Mouse (Mus musculus): ENCODE measurements around the gene Akr1c14. TPM values are rescaled to one million over a fixed set of nuclear protein-coding genes. Genes with fewer than 3 reads are reported as not detected.

Akr1c14 gene
- 6.4 and 9.3 TPM in 2 replicates for polyA plus RNA-seq (2015; fragmentation: Nextera tagmentation; extraction: Ambion mirVana)

GRCm38 (mm10) chr13:4048719-4049118, at the start of gene Akr1c14:
TSS of gene Akr1c14 (plus strand) at chr13:4049011.
- no peak within 1 kb of the TSS for H3K27ac ChIP-seq (ENCODE audit: low read length)
- no peaks in the 10 kb centered on the region for H3K4me1 ChIP-seq (ENCODE audit: control insufficient read depth, insufficient read depth, low read length)
- no peak within 1 kb of the TSS for H3K4me3 ChIP-seq (ENCODE audit: low read length)
- ATAC-seq = peak; percentile 84
- no peak within 1 kb of the TSS for H3K4me2 ChIP-seq (ENCODE audit: low read depth, low read length)
- H3K9ac ChIP-seq (ENCODE audit: low read depth, low read length) = no peak within 1 kb of the TSS
- WGBS = 50% methylated on average over 2 of the region's 2 CpGs
- no peaks in the 10 kb centered on the region for H3K27me3 ChIP-seq (replicated peaks; ENCODE audit: control insufficient read depth, insufficient read depth, low read length)
- no peaks in the 10 kb centered on the region for H3K36me3 ChIP-seq (ENCODE audit: control insufficient read depth, insufficient read depth, low read length)
- 0 out of 2 replicates have a peak, but pooled peaks cover 2% of the 10 kb centered on the region for H3K9me3 ChIP-seq (ENCODE audit: control insufficient read depth, low read length)

- no peaks in the 10 kb centered on the region for H3K36me3 ChIP-seq (ENCODE audit: control insufficient read depth, insufficient read depth, low read length)
- ATAC-seq = peak; percentile 62; the same call in 1 of the 2 replicates
- H3K4me3 ChIP-seq (ENCODE audit: low read length) = no peak overlapping the region
- H3K9ac ChIP-seq (ENCODE audit: low read depth, low read length) = no peak overlapping the region
- H3K27ac ChIP-seq (ENCODE audit: low read length) = no peak overlapping the region
- H3K4me2 ChIP-seq (ENCODE audit: low read depth, low read length) = no peak overlapping the region
- H3K9me3 ChIP-seq (ENCODE audit: control insufficient read depth, low read length) = no peaks in the 10 kb centered on the region
- 8% methylated on average over 3 of the region's 3 CpGs for WGBS
- H3K27me3 ChIP-seq (replicated peaks; ENCODE audit: control insufficient read depth, insufficient read depth, low read length) = no peaks in the 10 kb centered on the region
- no peaks in the 10 kb centered on the region for H3K4me1 ChIP-seq (ENCODE audit: control insufficient read depth, insufficient read depth, low read length)
Measured at GRCm38 (mm10) chr13:4001687-4002086, 47.1 kb upstream of the Akr1c14 start.

- Histone ChIP-seq H3K4me2 (ENCODE audit: low read depth, low read length) (no peak overlapping the region), H3K27ac (ENCODE audit: low read length) (no peak overlapping the region), H3K36me3 (ENCODE audit: control insufficient read depth, insufficient read depth, low read length) (no peaks in the 10 kb centered on the region), H3K27me3 (replicated peaks; ENCODE audit: control insufficient read depth, insufficient read depth, low read length) (no peaks in the 10 kb centered on the region), H3K4me1 (ENCODE audit: control insufficient read depth, insufficient read depth, low read length) (no peaks in the 10 kb centered on the region), H3K9me3 (ENCODE audit: control insufficient read depth, low read length) (no peaks in the 10 kb centered on the region), H3K4me3 (ENCODE audit: low read length) (no peak overlapping the region), H3K9ac (ENCODE audit: low read depth, low read length) (no peak overlapping the region)
- no peak for ATAC-seq
- 58% methylated on average over 4 of the region's 4 CpGs for WGBS
Measured at GRCm38 (mm10) chr13:4010784-4011183, 38.0 kb upstream of the Akr1c14 start.

- Histone ChIP-seq H3K36me3 (ENCODE audit: control insufficient read depth, insufficient read depth, low read length) (no peaks in the 10 kb centered on the region), H3K4me3 (ENCODE audit: low read length) (no peak overlapping the region), H3K9ac (ENCODE audit: low read depth, low read length) (no peak overlapping the region), H3K4me1 (ENCODE audit: control insufficient read depth, insufficient read depth, low read length) (no peaks in the 10 kb centered on the region), H3K9me3 (ENCODE audit: control insufficient read depth, low read length) (no peaks in the 10 kb centered on the region), H3K27me3 (replicated peaks; ENCODE audit: control insufficient read depth, insufficient read depth, low read length) (no peaks in the 10 kb centered on the region), H3K27ac (ENCODE audit: low read length) (no peak overlapping the region), H3K4me2 (ENCODE audit: low read depth, low read length) (no peak overlapping the region)
- ATAC-seq = no peak
Measured at GRCm38 (mm10) chr13:4013811-4014210, 35.0 kb upstream of the Akr1c14 start.

- Histone ChIP-seq H3K4me3 (ENCODE audit: low read length) (no peak overlapping the region), H3K9me3 (ENCODE audit: control insufficient read depth, low read length) (no peaks in the 10 kb centered on the region), H3K27me3 (replicated peaks; ENCODE audit: control insufficient read depth, insufficient read depth, low read length) (no peaks in the 10 kb centered on the region), H3K4me1 (ENCODE audit: control insufficient read depth, insufficient read depth, low read length) (no peaks in the 10 kb centered on the region), H3K27ac (ENCODE audit: low read length) (no peak overlapping the region), H3K9ac (ENCODE audit: low read depth, low read length) (no peak overlapping the region), H3K36me3 (ENCODE audit: control insufficient read depth, insufficient read depth, low read length) (no peaks in the 10 kb centered on the region), H3K4me2 (ENCODE audit: low read depth, low read length) (no peak overlapping the region)
- 57% methylated on average over 2 of the region's 2 CpGs for WGBS
- ATAC-seq = no peak
Measured at GRCm38 (mm10) chr13:4029897-4030296, 18.9 kb upstream of the Akr1c14 start.

- Histone ChIP-seq H3K36me3 (ENCODE audit: control insufficient read depth, insufficient read depth, low read length) (no peaks in the 10 kb centered on the region), H3K9me3 (ENCODE audit: control insufficient read depth, low read length) (no peaks in the 10 kb centered on the region), H3K4me3 (ENCODE audit: low read length) (no peak overlapping the region), H3K9ac (ENCODE audit: low read depth, low read length) (no peak overlapping the region), H3K27me3 (replicated peaks; ENCODE audit: control insufficient read depth, insufficient read depth, low read length) (no peaks in the 10 kb centered on the region), H3K27ac (ENCODE audit: low read length) (no peak overlapping the region), H3K4me1 (ENCODE audit: control insufficient read depth, insufficient read depth, low read length) (no peaks in the 10 kb centered on the region), H3K4me2 (ENCODE audit: low read depth, low read length) (no peak overlapping the region)
- WGBS = 49% methylated on average over 3 of the region's 3 CpGs
- no peak for ATAC-seq
Measured at GRCm38 (mm10) chr13:4032512-4032911, 16.3 kb upstream of the Akr1c14 start.

GRCm38 (mm10) chr13:4035052-4035451, 13.8 kb upstream of the Akr1c14 start:
- H3K4me2 ChIP-seq (ENCODE audit: low read depth, low read length) = no peak overlapping the region
- H3K27ac ChIP-seq (ENCODE audit: low read length) = no peak overlapping the region
- no peaks in the 10 kb centered on the region for H3K9me3 ChIP-seq (ENCODE audit: control insufficient read depth, low read length)
- no peak for ATAC-seq
- H3K9ac ChIP-seq (ENCODE audit: low read depth, low read length) = no peak overlapping the region
- H3K4me1 ChIP-seq (ENCODE audit: control insufficient read depth, insufficient read depth, low read length) = no peaks in the 10 kb centered on the region
- H3K36me3 ChIP-seq (ENCODE audit: control insufficient read depth, insufficient read depth, low read length) = no peaks in the 10 kb centered on the region
- no peaks in the 10 kb centered on the region for H3K27me3 ChIP-seq (replicated peaks; ENCODE audit: control insufficient read depth, insufficient read depth, low read length)
- WGBS = 87% methylated on average over 3 of the region's 3 CpGs
- H3K4me3 ChIP-seq (ENCODE audit: low read length) = no peak overlapping the region

GRCm38 (mm10) chr13:4046113-4046512, 2.7 kb upstream of the Akr1c14 start:
- H3K9me3 ChIP-seq (ENCODE audit: control insufficient read depth, low read length) = 0 out of 2 replicates have a peak, but pooled peaks cover under 1% of the 10 kb centered on the region
- H3K27me3 ChIP-seq (replicated peaks; ENCODE audit: control insufficient read depth, insufficient read depth, low read length) = no peaks in the 10 kb centered on the region
- no peak overlapping the region for H3K4me2 ChIP-seq (ENCODE audit: low read depth, low read length)
- no peaks in the 10 kb centered on the region for H3K36me3 ChIP-seq (ENCODE audit: control insufficient read depth, insufficient read depth, low read length)
- H3K27ac ChIP-seq (ENCODE audit: low read length) = no peak overlapping the region
- H3K9ac ChIP-seq (ENCODE audit: low read depth, low read length) = no peak overlapping the region
- H3K4me3 ChIP-seq (ENCODE audit: low read length) = no peak overlapping the region
- H3K4me1 ChIP-seq (ENCODE audit: control insufficient read depth, insufficient read depth, low read length) = no peaks in the 10 kb centered on the region
- WGBS = 83% methylated on average over 3 of the region's 3 CpGs
- ATAC-seq = no peak

GRCm38 (mm10) chr13:4046841-4047240, 2.0 kb upstream of the Akr1c14 start:
- Histone ChIP-seq H3K36me3 (ENCODE audit: control insufficient read depth, insufficient read depth, low read length) (no peaks in the 10 kb centered on the region), H3K4me2 (ENCODE audit: low read depth, low read length) (no peak overlapping the region), H3K27ac (ENCODE audit: low read length) (no peak overlapping the region), H3K9ac (ENCODE audit: low read depth, low read length) (no peak overlapping the region), H3K27me3 (replicated peaks; ENCODE audit: control insufficient read depth, insufficient read depth, low read length) (no peaks in the 10 kb centered on the region), H3K4me3 (ENCODE audit: low read length) (no peak overlapping the region), H3K4me1 (ENCODE audit: control insufficient read depth, insufficient read depth, low read length) (no peaks in the 10 kb centered on the region), H3K9me3 (ENCODE audit: control insufficient read depth, low read length) (0 out of 2 replicates have a peak, but pooled peaks cover 2% of the 10 kb centered on the region)
- ATAC-seq = no peak
- WGBS = 58% methylated on average over 2 of the region's 2 CpGs

- H3K36me3 ChIP-seq (ENCODE audit: control insufficient read depth, insufficient read depth, low read length) = no peaks in the 10 kb centered on the region
- ATAC-seq = no peak
- 0 out of 2 replicates have a peak, but pooled peaks cover 2% of the 10 kb centered on the region for H3K9me3 ChIP-seq (ENCODE audit: control insufficient read depth, low read length)
- no peak overlapping the region for H3K27ac ChIP-seq (ENCODE audit: low read length)
- H3K27me3 ChIP-seq (replicated peaks; ENCODE audit: control insufficient read depth, insufficient read depth, low read length) = no peaks in the 10 kb centered on the region
- H3K9ac ChIP-seq (ENCODE audit: low read depth, low read length) = no peak overlapping the region
- H3K4me1 ChIP-seq (ENCODE audit: control insufficient read depth, insufficient read depth, low read length) = no peaks in the 10 kb centered on the region
- 91% methylated on average over 1 of the region's 1 CpGs for WGBS
- no peak overlapping the region for H3K4me3 ChIP-seq (ENCODE audit: low read length)
- no peak overlapping the region for H3K4me2 ChIP-seq (ENCODE audit: low read depth, low read length)
Measured at GRCm38 (mm10) chr13:4048226-4048625, 585 bp upstream of the Akr1c14 start.
